Mouse (Mus musculus) erythroblast, embryonic 14.5 days (primary cell): ENCODE data around the gene Nynrin. TPM values are rescaled to one million over a fixed set of nuclear protein-coding genes. Genes with fewer than 3 reads are reported as not detected.

Experiments
- H3K27me3 ChIP-seq: 2 replicates; pipeline ENCODE4 v1.6.1; 2012; ENCODE audit warnings: inconsistent platforms; ENCODE audit not compliant: control insufficient read depth
- H3K36me3 ChIP-seq: 2 replicates; pipeline ENCODE4 v1.6.1; 2012; ENCODE audit warnings: mild to moderate bottlenecking, inconsistent platforms; ENCODE audit not compliant: control insufficient read depth
- H3K4me1 ChIP-seq: 2 replicates; pipeline ENCODE4 v1.6.1; 2012; ENCODE audit warnings: inconsistent platforms; ENCODE audit not compliant: control insufficient read depth
- H3K4me3 ChIP-seq: replicated peaks from 2 replicates; pipeline ENCODE3; 2012; ENCODE audit warnings: moderate library complexity, mild to moderate bottlenecking, inconsistent platforms
- H3K9me3 ChIP-seq: 2 replicates; pipeline ENCODE4 v1.6.1; 2012; ENCODE audit warnings: low read length, inconsistent platforms, mixed read lengths; ENCODE audit not compliant: control insufficient read depth
- GATA1 ChIP-seq: IDR thresholded peaks from 2 replicates; pipeline ENCODE4 v1.6.1; 2012; ENCODE audit warnings: low read length, inconsistent platforms, mixed read lengths
- TAL1 ChIP-seq: IDR thresholded peaks from 3 replicates; pipeline ENCODE4 v1.6.1; 2012; ENCODE audit warnings: low read length, inconsistent platforms, mixed read lengths
- polyA plus RNA-seq: library from polyadenylated mRNA; stranded (reverse); fragments of >175 nt; gene quantifications from 2 replicates; pipeline ENCODE4 v1.2.3, GENCODE M21; 2012

Gene Nynrin
- polyA plus RNA-seq, 1 experiment, result 0.02 TPM

- H3K36me3 ChIP-seq, result no peaks in the 10 kb centered on the region
- peak overlapping the region; percentile 55 for H3K4me3 ChIP-seq
- H3K9me3 ChIP-seq, result no peaks in the 10 kb centered on the region
- H3K27me3 ChIP-seq, result peaks cover 29% of the 10 kb centered on the region
- peaks cover 21% of the 10 kb centered on the region for H3K4me1 ChIP-seq
- no peak for TF ChIP-seq TAL1
- no peak for TF ChIP-seq GATA1
Observed at GRCm38 (mm10) chr14:55854406-55855100, 743 bp downstream of the Nynrin start.

GRCm38 (mm10) chr14:55855101-55855561 lies 1.3 kb downstream of the Nynrin start:
- Histone ChIP-seq H3K27me3 (peaks cover 29% of the 10 kb centered on the region), H3K9me3 (no peaks in the 10 kb centered on the region), H3K4me3 (peak overlapping the region; percentile 55), H3K4me1 (peaks cover 21% of the 10 kb centered on the region), H3K36me3 (no peaks in the 10 kb centered on the region)
- TF ChIP-seq TAL1 (no peak), GATA1 (no peak)

GRCm38 (mm10) chr14:55857588-55857987 lies 3.8 kb downstream of the Nynrin start:
- H3K9me3 ChIP-seq, result no peaks in the 10 kb centered on the region
- H3K36me3 ChIP-seq, result no peaks in the 10 kb centered on the region
- H3K27me3 ChIP-seq, result peaks cover 26% of the 10 kb centered on the region
- TF ChIP-seq GATA1 (no peak), TAL1 (no peak)
- no peak overlapping the region for H3K4me3 ChIP-seq
- peaks cover 16% of the 10 kb centered on the region for H3K4me1 ChIP-seq

GRCm38 (mm10) chr14:55862186-55862585 lies 8.4 kb downstream of the Nynrin start:
- no peak overlapping the region for H3K4me3 ChIP-seq
- H3K9me3 ChIP-seq, result no peaks in the 10 kb centered on the region
- no peak for TF ChIP-seq TAL1
- no peak for TF ChIP-seq GATA1
- H3K4me1 ChIP-seq, result no peaks in the 10 kb centered on the region
- H3K36me3 ChIP-seq, result peaks cover 5% of the 10 kb centered on the region; the same call in 1 of the 2 replicates
- H3K27me3 ChIP-seq, result no peaks in the 10 kb centered on the region

GRCm38 (mm10) chr14:55862970-55863369 lies 9.2 kb downstream of the Nynrin start:
- H3K9me3 ChIP-seq, result no peaks in the 10 kb centered on the region
- H3K4me1 ChIP-seq, result no peaks in the 10 kb centered on the region
- H3K27me3 ChIP-seq, result no peaks in the 10 kb centered on the region
- H3K4me3 ChIP-seq, result no peak overlapping the region
- TF ChIP-seq TAL1 (no peak), GATA1 (no peak)
- peaks cover 5% of the 10 kb centered on the region; the same call in 1 of the 2 replicates for H3K36me3 ChIP-seq

- no peaks in the 10 kb centered on the region for H3K4me1 ChIP-seq
- H3K4me3 ChIP-seq, result no peak overlapping the region
- H3K36me3 ChIP-seq, result peaks cover 5% of the 10 kb centered on the region; the same call in 1 of the 2 replicates
- TF ChIP-seq GATA1, result no peak
- TF ChIP-seq TAL1, result no peak
- H3K27me3 ChIP-seq, result no peaks in the 10 kb centered on the region
- no peaks in the 10 kb centered on the region for H3K9me3 ChIP-seq
Observed at GRCm38 (mm10) chr14:55863773-55864172, 10.0 kb downstream of the Nynrin start.

GRCm38 (mm10) chr14:55866962-55867361 lies 13.2 kb downstream of the Nynrin start:
- Histone ChIP-seq H3K4me3 (no peak overlapping the region), H3K36me3 (peaks cover 20% of the 10 kb centered on the region; the same call in 1 of the 2 replicates), H3K27me3 (no peaks in the 10 kb centered on the region), H3K4me1 (no peaks in the 10 kb centered on the region), H3K9me3 (no peaks in the 10 kb centered on the region)
- no peak for TF ChIP-seq GATA1
- no peak for TF ChIP-seq TAL1

GRCm38 (mm10) chr14:55868230-55869026 lies 14.6 kb downstream of the Nynrin start:
- Histone ChIP-seq H3K27me3 (no peaks in the 10 kb centered on the region), H3K4me1 (no peaks in the 10 kb centered on the region; the same call in 1 of the 2 replicates), H3K9me3 (no peaks in the 10 kb centered on the region), H3K4me3 (no peak overlapping the region), H3K36me3 (peaks cover 20% of the 10 kb centered on the region; the same call in 1 of the 2 replicates)
- TF ChIP-seq TAL1, result no peak
- TF ChIP-seq GATA1, result no peak

GRCm38 (mm10) chr14:55869538-55869937 lies 15.7 kb downstream of the Nynrin start:
- Histone ChIP-seq H3K4me3 (no peak overlapping the region), H3K9me3 (no peaks in the 10 kb centered on the region), H3K4me1 (peaks cover 7% of the 10 kb centered on the region), H3K27me3 (peaks cover 4% of the 10 kb centered on the region; the same call in 1 of the 2 replicates), H3K36me3 (peaks cover 20% of the 10 kb centered on the region; the same call in 1 of the 2 replicates)
- TF ChIP-seq TAL1, result no peak
- no peak for TF ChIP-seq GATA1
